Mouse (Mus musculus): ENCODE results near the gene Dppa4. TPM values are rescaled to one million over a fixed set of nuclear protein-coding genes. Genes with fewer than 3 reads are reported as not detected.
"Not testable (repeated sequence)": the region's sequence is repeated elsewhere in the genome, so short reads cannot be mapped to it uniquely, and the experiment has no call there.

Gene Dppa4
- polyA plus RNA-seq, 1 experiment from 2014 or later: not detected

DNA sequence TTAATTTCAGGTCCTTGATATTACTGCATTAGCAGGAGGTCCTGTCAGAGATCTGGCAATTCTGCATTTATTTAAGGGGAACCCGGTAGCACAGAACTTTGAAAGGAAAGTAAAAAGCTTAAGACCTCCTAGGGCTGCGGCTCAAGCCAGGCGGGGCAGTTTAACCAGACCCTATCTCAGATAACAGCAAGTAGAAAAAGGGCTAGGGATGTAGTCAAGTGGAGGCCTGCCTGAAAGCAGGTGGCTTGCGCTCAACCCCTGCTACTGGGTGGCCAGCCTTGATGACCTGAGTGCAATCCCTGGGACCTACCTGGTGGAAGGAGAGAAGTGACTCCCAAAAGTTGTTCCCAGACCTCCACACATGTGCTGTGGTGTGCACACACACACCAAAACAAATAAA lies 6.6 kb upstream of the Dppa4 start:
- ATAC-seq (ENCODE audit: low read depth): no peak
- no peaks in the 10 kb centered on the region for H3K9me3 ChIP-seq (ENCODE audit: control insufficient read depth, low read length)
- 84% methylated on average over 4 of the region's 4 CpGs for WGBS
- no peak overlapping the region for H3K4me3 ChIP-seq (ENCODE audit: low read depth, low read length)
- H3K9ac ChIP-seq (replicated peaks; ENCODE audit: low read depth, low read length): no peak overlapping the region
- H3K36me3 ChIP-seq (ENCODE audit: control insufficient read depth, insufficient read depth, low read length): no peaks in the 10 kb centered on the region
- H3K27ac ChIP-seq (ENCODE audit: low read depth, low read length): no peak overlapping the region
- no peaks in the 10 kb centered on the region for H3K27me3 ChIP-seq (ENCODE audit: control insufficient read depth, insufficient read depth, low read length)
- H3K4me1 ChIP-seq (ENCODE audit: control insufficient read depth, insufficient read depth, low read length): no peaks in the 10 kb centered on the region
- no peak overlapping the region for H3K4me2 ChIP-seq (ENCODE audit: low read depth, low read length)

DNA sequence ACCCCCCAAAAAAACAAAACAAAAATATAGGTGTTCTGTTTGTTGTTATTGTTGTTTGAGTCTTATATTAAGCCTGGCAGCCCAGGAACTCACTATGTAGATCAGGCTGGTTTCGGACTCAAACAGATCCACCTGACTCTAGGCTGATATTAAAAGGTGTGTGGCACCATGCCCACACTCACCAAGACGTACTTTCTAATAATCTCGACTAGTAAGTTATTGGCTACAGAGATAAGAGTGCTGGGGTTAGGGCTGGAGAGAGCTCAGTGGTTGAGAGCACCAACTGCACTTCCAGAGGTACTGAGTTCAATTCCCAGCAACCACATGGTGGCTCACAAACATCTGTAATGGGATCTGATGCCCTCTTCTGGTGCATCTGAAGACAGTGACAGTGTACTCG lies 2.6 kb upstream of the Dppa4 start:
- 94% methylated on average over 4 of the region's 4 CpGs for WGBS
- Histone ChIP-seq H3K9me3 (ENCODE audit: control insufficient read depth, low read length) (no peaks in the 10 kb centered on the region), H3K27me3 (ENCODE audit: control insufficient read depth, insufficient read depth, low read length) (no peaks in the 10 kb centered on the region), H3K4me2 (ENCODE audit: low read depth, low read length) (no peak overlapping the region), H3K36me3 (ENCODE audit: control insufficient read depth, insufficient read depth, low read length) (no peaks in the 10 kb centered on the region), H3K9ac (replicated peaks; ENCODE audit: low read depth, low read length) (no peak overlapping the region), H3K4me1 (ENCODE audit: control insufficient read depth, insufficient read depth, low read length) (no peaks in the 10 kb centered on the region), H3K4me3 (ENCODE audit: low read depth, low read length) (no peak overlapping the region), H3K27ac (ENCODE audit: low read depth, low read length) (no peak overlapping the region)
- ATAC-seq (ENCODE audit: low read depth): no peak

DNA sequence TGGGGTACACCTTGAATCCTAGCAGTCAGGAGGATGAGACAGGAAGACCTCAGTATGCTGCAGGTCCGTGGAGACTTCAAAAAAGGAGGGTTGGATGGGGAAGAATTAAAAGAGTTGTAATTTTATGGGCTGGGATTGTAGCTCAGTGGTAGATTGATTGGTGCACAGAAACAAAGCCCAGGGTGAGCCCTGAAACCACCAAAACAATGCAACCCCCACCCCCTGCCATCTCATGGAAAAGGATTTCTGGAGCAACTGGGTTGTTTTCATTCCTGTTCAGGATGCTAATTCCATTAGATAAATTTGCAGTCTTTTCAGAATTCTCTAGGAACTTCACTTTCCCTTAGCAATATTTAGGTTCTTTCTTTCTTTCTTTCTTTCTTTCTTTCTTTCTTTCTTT lies 732 bp upstream of the Dppa4 start:
- Histone ChIP-seq H3K4me3 (ENCODE audit: low read depth, low read length) (no peak overlapping the region), H3K4me2 (ENCODE audit: low read depth, low read length) (no peak overlapping the region), H3K9me3 (ENCODE audit: control insufficient read depth, low read length) (no peaks in the 10 kb centered on the region), H3K27ac (ENCODE audit: low read depth, low read length) (no peak overlapping the region), H3K36me3 (ENCODE audit: control insufficient read depth, insufficient read depth, low read length) (no peaks in the 10 kb centered on the region), H3K4me1 (ENCODE audit: control insufficient read depth, insufficient read depth, low read length) (no peaks in the 10 kb centered on the region), H3K27me3 (ENCODE audit: control insufficient read depth, insufficient read depth, low read length) (no peaks in the 10 kb centered on the region), H3K9ac (replicated peaks; ENCODE audit: low read depth, low read length) (no peak overlapping the region)
- WGBS: 43% methylated on average over 1 of the region's 1 CpGs
- ATAC-seq (ENCODE audit: low read depth): no peak

DNA sequence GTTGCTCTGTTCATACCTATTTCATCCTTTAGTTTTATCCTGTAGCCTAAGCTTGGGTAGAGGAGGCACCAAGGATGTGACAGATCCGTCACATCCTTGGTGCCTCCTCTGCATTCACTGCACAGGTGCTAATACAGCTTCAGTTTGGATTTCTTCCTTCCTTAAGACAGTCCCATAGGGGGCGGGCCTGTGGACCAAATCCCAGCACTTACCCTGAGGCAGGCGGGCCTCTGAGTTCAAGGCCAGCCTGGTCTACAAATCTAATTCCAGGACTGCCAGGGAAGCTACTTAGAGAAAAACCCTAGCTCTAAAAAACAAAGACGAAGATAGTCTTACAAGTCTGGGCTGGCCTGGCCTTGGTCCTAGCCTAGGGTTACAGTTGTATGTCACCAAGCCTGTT lies 2.0 kb downstream of the Dppa4 start:
- no peak overlapping the region for H3K4me2 ChIP-seq (ENCODE audit: low read depth, low read length)
- no peaks in the 10 kb centered on the region for H3K27me3 ChIP-seq (ENCODE audit: control insufficient read depth, insufficient read depth, low read length)
- H3K4me3 ChIP-seq (ENCODE audit: low read depth, low read length): no peak overlapping the region
- no peak for ATAC-seq (ENCODE audit: low read depth)
- H3K27ac ChIP-seq (ENCODE audit: low read depth, low read length): no peak overlapping the region
- no peaks in the 10 kb centered on the region for H3K4me1 ChIP-seq (ENCODE audit: control insufficient read depth, insufficient read depth, low read length)
- 91% methylated on average over 4 of the region's 4 CpGs for WGBS
- no peaks in the 10 kb centered on the region for H3K36me3 ChIP-seq (ENCODE audit: control insufficient read depth, insufficient read depth, low read length)
- no peaks in the 10 kb centered on the region for H3K9me3 ChIP-seq (ENCODE audit: control insufficient read depth, low read length)
- no peak overlapping the region for H3K9ac ChIP-seq (replicated peaks; ENCODE audit: low read depth, low read length)

DNA sequence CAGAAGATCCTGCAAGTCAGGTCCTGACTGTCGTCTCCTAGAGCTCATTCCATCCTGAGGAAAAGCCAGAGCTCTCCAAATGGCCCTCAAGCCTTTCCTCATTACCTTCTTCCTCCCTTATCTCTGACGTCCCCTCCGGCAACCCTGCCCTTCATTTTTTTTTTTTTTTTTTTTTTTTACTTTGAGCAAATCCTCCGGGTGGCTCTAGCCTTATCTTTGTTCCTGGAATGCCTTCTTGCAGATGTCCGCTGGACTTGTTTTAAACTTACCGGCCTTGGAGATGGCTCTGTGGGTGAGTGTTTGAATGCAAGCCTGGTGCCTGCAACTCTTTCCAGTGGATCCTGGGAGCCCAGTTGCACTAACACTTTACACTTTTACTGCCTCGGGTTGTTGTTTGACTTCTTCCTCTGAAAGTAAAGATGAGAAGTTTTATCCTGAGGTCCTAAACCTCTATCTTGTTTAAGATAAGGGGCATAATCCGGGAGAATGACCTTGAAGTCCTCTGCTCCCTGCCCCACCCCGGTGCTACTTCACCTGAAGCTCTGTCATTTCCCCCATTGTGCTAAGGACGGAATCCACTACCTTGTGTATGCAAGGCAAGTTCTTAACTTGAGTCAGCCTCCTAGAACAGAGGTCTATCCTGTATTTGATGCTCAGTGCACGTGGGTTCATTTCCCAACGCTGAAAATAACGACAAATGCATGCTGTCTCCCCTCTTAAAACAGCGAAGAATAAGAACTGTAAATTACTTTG lies 14.0 kb downstream of the Dppa4 start:
- H3K9ac ChIP-seq (replicated peaks; ENCODE audit: low read depth, low read length): no peak overlapping the region
- no peaks in the 10 kb centered on the region for H3K27me3 ChIP-seq (ENCODE audit: control insufficient read depth, insufficient read depth, low read length)
- 83% methylated on average over 14 of the region's 14 CpGs for WGBS
- H3K27ac ChIP-seq (ENCODE audit: low read depth, low read length): no peak overlapping the region
- ATAC-seq (ENCODE audit: low read depth): no peak
- H3K4me1 ChIP-seq (ENCODE audit: control insufficient read depth, insufficient read depth, low read length): no peaks in the 10 kb centered on the region
- H3K36me3 ChIP-seq (ENCODE audit: control insufficient read depth, insufficient read depth, low read length): no peaks in the 10 kb centered on the region
- H3K4me3 ChIP-seq (ENCODE audit: low read depth, low read length): no peak overlapping the region
- no peak overlapping the region for H3K4me2 ChIP-seq (ENCODE audit: low read depth, low read length)
- H3K9me3 ChIP-seq (ENCODE audit: control insufficient read depth, low read length): no peaks in the 10 kb centered on the region

DNA sequence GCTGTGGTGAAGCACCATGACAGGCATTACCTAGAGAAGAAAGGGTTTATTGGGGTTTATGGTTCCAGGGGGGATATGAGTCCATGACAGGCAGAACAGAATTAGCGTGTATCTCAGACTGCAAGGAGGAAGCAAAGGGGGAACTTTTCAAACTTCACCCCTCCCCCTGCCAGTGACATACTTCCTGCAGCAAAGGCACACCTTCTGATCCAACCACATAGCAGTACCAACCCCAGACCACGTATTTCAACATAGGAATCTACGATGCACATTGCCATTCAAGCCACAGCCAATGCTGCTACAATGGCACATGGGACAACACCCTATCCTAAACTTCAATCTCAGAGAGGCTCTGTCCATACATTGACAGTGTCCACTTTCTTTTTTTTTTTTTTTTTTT lies 16.4 kb downstream of the Dppa4 start:
- no peaks in the 10 kb centered on the region for H3K9me3 ChIP-seq (ENCODE audit: control insufficient read depth, low read length)
- ATAC-seq (ENCODE audit: low read depth): no peak
- no peaks in the 10 kb centered on the region for H3K4me1 ChIP-seq (ENCODE audit: control insufficient read depth, insufficient read depth, low read length)
- H3K27ac ChIP-seq (ENCODE audit: low read depth, low read length): no peak overlapping the region
- no peaks in the 10 kb centered on the region for H3K27me3 ChIP-seq (ENCODE audit: control insufficient read depth, insufficient read depth, low read length)
- H3K36me3 ChIP-seq (ENCODE audit: control insufficient read depth, insufficient read depth, low read length): no peaks in the 10 kb centered on the region
- no peak overlapping the region for H3K4me3 ChIP-seq (ENCODE audit: low read depth, low read length)
- 75% methylated on average over 3 of the region's 3 CpGs for WGBS
- no peak overlapping the region for H3K4me2 ChIP-seq (ENCODE audit: low read depth, low read length)
- no peak overlapping the region for H3K9ac ChIP-seq (replicated peaks; ENCODE audit: low read depth, low read length)

DNA sequence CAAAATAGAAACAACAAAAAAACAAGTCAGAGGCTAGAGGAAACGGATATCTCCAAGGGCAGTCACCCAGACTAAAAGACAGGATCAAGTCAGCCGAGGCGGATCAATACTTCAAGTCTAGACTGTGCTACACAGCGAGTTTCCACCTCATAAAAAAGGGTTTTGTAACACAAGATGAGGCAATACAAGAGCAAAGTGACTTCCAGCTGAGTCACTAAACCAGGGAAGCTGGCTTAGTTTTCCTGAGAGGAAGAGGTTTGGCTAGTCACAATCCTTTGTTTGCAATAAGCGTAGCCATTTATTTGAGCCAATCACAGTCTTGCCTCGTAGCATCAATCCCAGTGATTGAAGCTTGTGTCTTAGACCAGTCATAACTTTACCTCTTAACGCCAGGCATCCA lies 20.0 kb downstream of the Dppa4 start, which contains the start of gene Dppa2:
Gene Dppa2 (plus strand): TSS at position 400 of the 400 bp plus-strand sequence.
- no peaks in the 10 kb centered on the region for H3K4me1 ChIP-seq (ENCODE audit: control insufficient read depth, insufficient read depth, low read length)
- no peak within 1 kb of the TSS for H3K4me3 ChIP-seq (ENCODE audit: low read depth, low read length)

DNA sequence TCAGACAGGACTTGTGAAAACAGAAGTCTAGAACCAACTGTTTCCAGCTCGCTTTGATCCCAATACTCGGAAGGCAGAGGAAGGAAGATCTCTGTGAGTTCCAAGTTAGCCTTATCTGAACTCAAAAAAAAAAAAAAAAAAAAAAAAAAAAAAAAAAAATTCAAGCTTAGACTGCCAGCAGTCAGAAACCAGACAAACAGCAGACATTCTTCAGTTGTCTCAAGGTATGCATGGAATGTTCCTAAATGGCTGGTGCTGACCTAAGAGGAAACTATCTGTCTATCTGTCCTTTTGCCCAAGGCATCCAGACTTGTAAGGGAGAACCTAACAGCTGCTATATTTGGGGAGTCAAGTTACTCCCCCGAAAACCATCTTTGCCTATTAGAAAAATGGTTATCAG lies 20.4 kb downstream of the Dppa4 start:
- 87% methylated on average over 3 of the region's 3 CpGs for WGBS
- Histone ChIP-seq H3K9me3 (ENCODE audit: control insufficient read depth, low read length) (no peaks in the 10 kb centered on the region), H3K4me1 (ENCODE audit: control insufficient read depth, insufficient read depth, low read length) (no peaks in the 10 kb centered on the region), H3K9ac (replicated peaks; ENCODE audit: low read depth, low read length) (no peak overlapping the region), H3K36me3 (ENCODE audit: control insufficient read depth, insufficient read depth, low read length) (no peaks in the 10 kb centered on the region), H3K27me3 (ENCODE audit: control insufficient read depth, insufficient read depth, low read length) (no peaks in the 10 kb centered on the region), H3K27ac (ENCODE audit: low read depth, low read length) (no peak overlapping the region), H3K4me2 (ENCODE audit: low read depth, low read length) (no peak overlapping the region), H3K4me3 (ENCODE audit: low read depth, low read length) (no peak overlapping the region)
- ATAC-seq (ENCODE audit: low read depth): no peak

More for the DNA sequence above, 20.0 kb downstream of the Dppa4 start, which contains the start of gene Dppa2:
- no peak within 1 kb of the TSS for H3K4me2 ChIP-seq (ENCODE audit: low read depth, low read length)
- H3K27ac ChIP-seq (ENCODE audit: low read depth, low read length): no peak within 1 kb of the TSS
- H3K36me3 ChIP-seq (ENCODE audit: control insufficient read depth, insufficient read depth, low read length): no peaks in the 10 kb centered on the region
- no peaks in the 10 kb centered on the region for H3K27me3 ChIP-seq (ENCODE audit: control insufficient read depth, insufficient read depth, low read length)
- 74% methylated on average over 7 of the region's 7 CpGs for WGBS
- no peak within 1 kb of the TSS for H3K9ac ChIP-seq (replicated peaks; ENCODE audit: low read depth, low read length)
- no peak for ATAC-seq (ENCODE audit: low read depth)
- H3K9me3 ChIP-seq (ENCODE audit: control insufficient read depth, low read length): no peaks in the 10 kb centered on the region

DNA sequence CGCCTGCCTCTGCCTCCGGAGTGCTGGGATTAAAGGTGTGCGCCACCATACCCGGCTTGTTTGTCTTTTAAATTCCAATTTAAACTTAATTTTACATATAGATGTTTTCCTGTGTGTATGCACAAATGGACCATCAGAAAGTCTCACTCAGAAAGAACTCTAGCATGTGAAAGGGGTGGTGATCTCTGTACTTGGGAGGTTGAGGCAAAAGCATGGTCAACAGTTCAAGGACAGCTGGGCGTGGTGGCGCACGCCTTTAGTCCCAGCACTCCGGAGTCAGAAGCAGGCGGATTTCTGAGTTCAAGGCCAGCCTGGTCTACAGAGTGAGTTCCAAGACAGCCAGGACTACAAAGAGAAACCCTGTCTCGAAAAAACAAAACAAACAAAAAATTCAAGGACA lies 25.4 kb downstream of the Dppa4 start:
- ATAC-seq (ENCODE audit: low read depth); H3K27me3 ChIP-seq (ENCODE audit: control insufficient read depth, insufficient read depth, low read length); H3K4me2 ChIP-seq (ENCODE audit: low read depth, low read length); H3K9me3 ChIP-seq (ENCODE audit: control insufficient read depth, low read length); H3K4me3 ChIP-seq (ENCODE audit: low read depth, low read length); H3K9ac ChIP-seq (replicated peaks; ENCODE audit: low read depth, low read length); H3K27ac ChIP-seq (ENCODE audit: low read depth, low read length); H3K36me3 ChIP-seq (ENCODE audit: control insufficient read depth, insufficient read depth, low read length); H3K4me1 ChIP-seq (ENCODE audit: control insufficient read depth, insufficient read depth, low read length): not testable (repeated sequence)
- WGBS: 96% methylated on average over 10 of the region's 10 CpGs

All from neural tube, embryonic 14.5 days (tissue).